Mouse (Mus musculus) embryonic facial prominence, embryonic 13.5 days (tissue): ENCODE data around the gene Tdrd7. TPM values are rescaled to one million over a fixed set of nuclear protein-coding genes. Genes with fewer than 3 reads are reported as not detected.

Source experiments
- ATAC-seq: fragments of 200-750 bp; cut with Nextera tagmentation; 2 replicates; pipeline ENCODE4 v1.8.0; 2017; ENCODE audit warnings: low read depth; ENCODE audit not compliant: insufficient number of reproducible peaks, insufficient read depth, low FRiP score, low TSS enrichment
- H3K27ac ChIP-seq: fragments of 300-500 bp; sonication (generic); 2 replicates; pipeline ENCODE4 v1.5.1; 2015; ENCODE audit warnings: moderate library complexity, mild to moderate bottlenecking, inconsistent platforms
- H3K27me3 ChIP-seq: fragments of 300-500 bp; sonication (generic); 2 replicates; pipeline ENCODE4 v1.6.1; 2015; ENCODE audit warnings: mild to moderate bottlenecking, inconsistent platforms
- H3K36me3 ChIP-seq: fragments of 300-500 bp; sonication (generic); 2 replicates; pipeline ENCODE4 v1.6.1; 2015; ENCODE audit warnings: mild to moderate bottlenecking, inconsistent platforms
- H3K4me1 ChIP-seq: fragments of 300-500 bp; sonication (generic); 2 replicates; pipeline ENCODE4 v1.6.1; 2015; ENCODE audit warnings: inconsistent platforms
- H3K4me2 ChIP-seq: fragments of 300-500 bp; sonication (generic); 2 replicates; pipeline ENCODE4 v1.6.1; 2015; ENCODE audit warnings: moderate library complexity, mild to moderate bottlenecking, inconsistent platforms
- H3K4me3 ChIP-seq: fragments of 300-500 bp; sonication (generic); 2 replicates; pipeline ENCODE4 v1.5.1; 2015; ENCODE audit warnings: mild to moderate bottlenecking, inconsistent platforms
- H3K9ac ChIP-seq: fragments of 300-500 bp; sonication (generic); 2 replicates; pipeline ENCODE4 v1.6.1; 2015; ENCODE audit warnings: mild to moderate bottlenecking, inconsistent platforms
- H3K9me3 ChIP-seq: fragments of 300-500 bp; sonication (generic); 2 replicates; pipeline ENCODE4 v1.6.1; 2016; ENCODE audit warnings: inconsistent platforms
- WGBS: fragments of 180-500 bp; shearing (Covaris S2); methylation state at CpG from one replicate; pipeline ENCODE4 v1.1.7; 2015; ENCODE audit warnings: mixed read lengths; 5-methylcytosine and 5-hydroxymethylcytosine counted together
- polyA plus RNA-seq: library from polyadenylated mRNA; unstranded; fragments of >200 nt; fragmentation: Nextera tagmentation; extraction: Ambion mirVana; gene quantifications from 2 replicates; pipeline ENCODE4 v1.2.1, GENCODE M21; 2015

The Tdrd7 gene
- polyA plus RNA-seq, 1 experiment from 2014 or later, result 9.4 TPM

DNA sequence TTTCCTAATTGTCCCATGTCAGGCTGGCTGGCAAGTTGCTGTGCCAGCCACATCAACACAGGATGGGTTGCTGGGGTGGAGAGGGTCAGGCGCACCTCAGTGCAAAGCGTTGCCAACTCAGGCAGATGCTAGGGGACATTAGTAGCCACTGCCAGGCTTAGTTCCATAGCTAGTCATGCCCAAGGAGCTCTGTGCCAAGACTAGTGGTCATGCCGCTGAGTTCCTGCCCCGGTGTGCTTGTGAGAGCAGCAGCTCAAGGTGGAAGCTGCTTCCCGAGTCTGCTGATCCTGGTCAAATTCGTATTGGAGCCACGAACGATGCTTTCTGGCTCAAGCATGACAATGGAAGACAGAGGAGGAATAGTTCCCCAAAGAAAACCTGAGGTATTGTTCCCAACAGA, 9.0 kb upstream of the Tdrd7 start:
- 0 out of 2 replicates have a peak, but pooled peaks cover 3% of the 10 kb centered on the region for H3K9me3 ChIP-seq
- H3K4me3 ChIP-seq, result no peak overlapping the region
- 90% methylated on average over 8 of the region's 8 CpGs for WGBS
- no peaks in the 10 kb centered on the region for H3K27me3 ChIP-seq
- no peaks in the 10 kb centered on the region for H3K4me1 ChIP-seq
- H3K36me3 ChIP-seq, result no peaks in the 10 kb centered on the region
- H3K4me2 ChIP-seq, result no peak overlapping the region
- no peak for ATAC-seq
- no peak overlapping the region for H3K9ac ChIP-seq
- H3K27ac ChIP-seq, result no peak overlapping the region

GRCm38 (mm10) chr4:45956706-45957105, 8.4 kb upstream of the Tdrd7 start:
- no peak overlapping the region for H3K4me3 ChIP-seq
- no peak overlapping the region for H3K4me2 ChIP-seq
- 0 out of 2 replicates have a peak, but pooled peaks cover 3% of the 10 kb centered on the region for H3K9me3 ChIP-seq
- H3K27me3 ChIP-seq, result no peaks in the 10 kb centered on the region
- no peak for ATAC-seq
- H3K4me1 ChIP-seq, result no peaks in the 10 kb centered on the region
- H3K36me3 ChIP-seq, result no peaks in the 10 kb centered on the region
- H3K27ac ChIP-seq, result no peak overlapping the region
- WGBS, result 93% methylated on average over 4 of the region's 4 CpGs
- no peak overlapping the region for H3K9ac ChIP-seq

GRCm38 (mm10) chr4:45965737-45966447, 758 bp downstream of the Tdrd7 start:
- no peak for ATAC-seq
- no peaks in the 10 kb centered on the region for H3K36me3 ChIP-seq
- no peak overlapping the region for H3K9ac ChIP-seq
- H3K9me3 ChIP-seq, result no peaks in the 10 kb centered on the region
- no peak overlapping the region for H3K27ac ChIP-seq
- no peak overlapping the region for H3K4me3 ChIP-seq
- 27% methylated on average over 13 of the region's 13 CpGs for WGBS
- peaks cover 25% of the 10 kb centered on the region for H3K27me3 ChIP-seq
- H3K4me2 ChIP-seq, result no peak overlapping the region
- H3K4me1 ChIP-seq, result 0 out of 2 replicates have a peak, but pooled peaks cover 6% of the 10 kb centered on the region

GRCm38 (mm10) chr4:45966716-45967115, 1.6 kb downstream of the Tdrd7 start:
- Histone ChIP-seq H3K9ac (no peak overlapping the region), H3K27ac (no peak overlapping the region), H3K4me1 (0 out of 2 replicates have a peak, but pooled peaks cover 6% of the 10 kb centered on the region), H3K9me3 (no peaks in the 10 kb centered on the region), H3K4me3 (no peak overlapping the region), H3K4me2 (no peak overlapping the region), H3K27me3 (peaks cover 28% of the 10 kb centered on the region), H3K36me3 (no peaks in the 10 kb centered on the region)
- WGBS, result 17% methylated on average over 6 of the region's 6 CpGs
- ATAC-seq, result no peak

DNA sequence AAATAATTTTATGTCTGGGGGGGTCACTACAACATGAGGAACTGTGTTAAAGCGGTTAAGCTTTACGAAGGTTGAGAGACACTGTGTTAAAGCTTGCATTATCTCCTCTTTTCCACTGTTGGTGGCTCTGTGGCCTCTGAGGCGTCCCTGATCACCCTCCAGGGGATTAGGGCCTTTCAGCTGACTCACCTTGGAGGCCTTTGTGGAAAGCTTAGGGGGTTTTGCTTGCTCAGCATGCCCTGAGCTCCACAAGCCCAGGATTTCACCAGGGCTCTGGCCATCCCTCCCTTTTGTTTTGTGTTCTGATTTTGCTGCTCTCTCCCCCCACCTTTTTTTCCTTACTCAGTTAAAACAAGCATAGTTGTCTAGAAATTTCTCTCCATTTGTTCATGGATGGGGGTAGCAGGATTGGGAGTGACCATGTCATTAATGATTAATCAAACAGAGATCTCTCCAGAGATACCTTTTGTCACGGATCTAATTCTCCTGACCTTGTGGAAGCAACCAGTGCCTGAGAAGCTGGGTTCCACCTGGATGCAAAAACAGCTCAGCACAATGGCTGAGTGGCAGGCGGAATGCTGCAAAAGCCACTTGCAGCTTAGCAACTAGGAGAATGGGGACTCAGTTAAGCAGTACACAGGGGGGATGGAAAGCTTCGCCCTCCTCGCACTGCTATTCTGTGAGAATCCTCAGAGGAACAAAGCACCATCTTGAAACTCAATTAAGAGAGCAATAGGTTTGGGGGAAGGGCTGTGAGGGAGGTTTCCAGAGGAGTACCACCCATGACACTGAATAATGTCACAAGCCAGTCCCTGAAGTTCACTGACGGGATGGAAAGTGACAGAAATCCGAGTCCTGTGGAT, 2.6 kb downstream of the Tdrd7 start:
- no peak for ATAC-seq
- Histone ChIP-seq H3K4me2 (no peak overlapping the region), H3K4me3 (no peak overlapping the region), H3K27me3 (peaks cover 35% of the 10 kb centered on the region), H3K36me3 (no peaks in the 10 kb centered on the region), H3K4me1 (peaks cover 8% of the 10 kb centered on the region; the same call in 1 of the 2 replicates), H3K9me3 (no peaks in the 10 kb centered on the region), H3K9ac (no peak overlapping the region), H3K27ac (no peak overlapping the region)
- WGBS, result 40% methylated on average over 9 of the region's 9 CpGs

DNA sequence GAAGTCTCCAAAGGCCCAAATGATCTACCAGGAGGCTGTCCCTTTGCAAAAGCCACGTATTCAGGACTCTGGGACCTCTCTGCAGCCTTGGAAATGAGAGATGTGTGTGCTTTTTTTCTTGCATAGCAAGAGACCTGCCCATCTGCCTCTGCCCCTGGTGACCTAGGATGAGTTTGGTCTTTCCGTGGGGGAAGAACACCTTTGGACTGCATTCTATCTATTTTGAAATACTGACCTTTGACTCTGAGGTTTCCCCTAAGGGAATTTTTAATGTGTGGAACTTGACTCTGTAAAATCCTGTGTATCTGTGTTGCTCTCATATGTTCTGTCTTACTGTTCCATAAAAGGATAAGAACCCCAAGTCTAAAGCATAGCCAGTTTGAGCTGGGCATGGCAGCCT, 3.9 kb downstream of the Tdrd7 start:
- Histone ChIP-seq H3K4me3 (no peak overlapping the region), H3K9me3 (no peaks in the 10 kb centered on the region), H3K9ac (no peak overlapping the region), H3K27me3 (peaks cover 46% of the 10 kb centered on the region), H3K4me2 (no peak overlapping the region), H3K36me3 (no peaks in the 10 kb centered on the region), H3K4me1 (peaks cover 17% of the 10 kb centered on the region; the same call in 1 of the 2 replicates), H3K27ac (no peak overlapping the region)
- ATAC-seq, result no peak
- 39% methylated on average over 2 of the region's 2 CpGs for WGBS

DNA sequence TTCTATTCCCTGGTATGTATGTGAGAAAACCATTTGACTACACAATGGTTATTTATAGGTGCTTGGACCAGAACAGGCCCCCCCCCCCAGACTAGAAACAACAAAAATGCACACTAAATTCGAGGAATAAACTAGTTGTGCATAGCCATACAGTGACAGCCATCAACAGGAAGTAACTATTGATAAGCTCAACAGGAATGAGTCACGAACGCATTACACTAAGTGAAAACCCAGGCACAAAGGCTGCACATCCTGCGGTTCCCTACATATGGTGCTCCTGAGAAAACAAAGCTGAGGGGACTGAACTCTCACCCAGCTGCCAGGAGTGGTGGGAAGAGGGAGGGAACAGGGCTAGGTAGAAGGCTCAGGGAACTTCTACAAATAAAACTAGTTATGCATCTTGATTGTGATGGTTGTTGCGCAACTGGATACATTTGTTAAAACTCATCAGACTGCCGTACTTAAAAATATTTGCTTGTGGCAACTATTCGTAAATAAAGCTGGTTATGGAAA, 5.0 kb downstream of the Tdrd7 start:
- Histone ChIP-seq H3K27ac (no peak overlapping the region), H3K4me3 (no peak overlapping the region), H3K4me2 (no peak overlapping the region), H3K9ac (no peak overlapping the region), H3K36me3 (no peaks in the 10 kb centered on the region), H3K27me3 (peaks cover 56% of the 10 kb centered on the region), H3K9me3 (no peaks in the 10 kb centered on the region), H3K4me1 (peaks cover 17% of the 10 kb centered on the region; the same call in 1 of the 2 replicates)
- ATAC-seq, result no peak
- 65% methylated on average over 7 of the region's 7 CpGs for WGBS

DNA sequence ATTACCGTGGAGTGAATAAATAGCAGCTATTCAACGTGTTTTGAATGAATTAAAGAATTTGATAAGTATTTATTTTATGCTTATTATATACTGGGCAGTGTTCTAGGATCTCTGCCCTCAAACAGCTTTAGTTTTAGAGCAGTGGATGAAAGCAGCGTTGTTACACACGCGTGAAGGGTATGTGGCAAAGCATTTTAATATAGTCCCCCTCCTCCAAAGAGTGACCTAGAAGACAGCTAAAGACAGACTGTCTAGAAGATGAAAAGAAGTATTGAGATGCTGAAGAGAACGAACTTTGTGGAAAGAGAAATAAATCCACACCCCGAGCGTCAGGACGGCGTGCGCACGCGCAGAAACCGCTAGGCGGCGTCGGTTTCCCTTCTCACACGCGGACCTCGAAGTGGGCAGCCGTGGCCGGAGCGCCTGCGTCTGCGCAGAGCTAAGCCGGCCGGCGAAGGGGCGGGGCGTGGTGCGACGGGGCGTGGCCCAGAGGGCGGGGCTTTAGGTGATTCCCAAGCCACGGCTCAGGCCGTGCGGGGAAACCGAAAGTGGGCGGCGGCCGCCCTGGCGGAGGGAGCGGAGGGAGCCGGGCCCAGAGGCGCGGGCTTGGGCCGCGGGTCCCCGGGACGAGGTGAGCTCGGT, 6.8 kb downstream of the Tdrd7 start:
- Histone ChIP-seq H3K9me3 (no peaks in the 10 kb centered on the region), H3K4me1 (peaks cover 11% of the 10 kb centered on the region; the same call in 1 of the 2 replicates), H3K27ac (no peak overlapping the region), H3K9ac (peak overlapping the region; percentile 81), H3K4me3 (peak overlapping the region; percentile 88), H3K27me3 (peaks cover 55% of the 10 kb centered on the region), H3K4me2 (peak overlapping the region; percentile 98), H3K36me3 (no peaks in the 10 kb centered on the region)
- peak; percentile 95 for ATAC-seq
- WGBS, result 3% methylated on average over 50 of the region's 51 CpGs

GRCm38 (mm10) chr4:45972448-45972854, 7.3 kb downstream of the Tdrd7 start:
- under 1% methylated on average over 53 of the region's 53 CpGs for WGBS
- no peak overlapping the region for H3K27ac ChIP-seq
- peaks cover 55% of the 10 kb centered on the region for H3K27me3 ChIP-seq
- H3K9ac ChIP-seq, result peak overlapping the region; percentile 81
- H3K36me3 ChIP-seq, result no peaks in the 10 kb centered on the region
- H3K9me3 ChIP-seq, result no peaks in the 10 kb centered on the region
- peak; percentile 76; the same call in 1 of the 2 replicates for ATAC-seq
- H3K4me3 ChIP-seq, result peak overlapping the region; percentile 88
- peaks cover 11% of the 10 kb centered on the region; the same call in 1 of the 2 replicates for H3K4me1 ChIP-seq
- peak overlapping the region; percentile 98 for H3K4me2 ChIP-seq

GRCm38 (mm10) chr4:45972951-45973350, 7.8 kb downstream of the Tdrd7 start:
- ATAC-seq, result no peak
- Histone ChIP-seq H3K4me3 (peak overlapping the region; percentile 88), H3K27me3 (peaks cover 53% of the 10 kb centered on the region), H3K9ac (peak overlapping the region; percentile 81), H3K36me3 (no peaks in the 10 kb centered on the region), H3K4me1 (peaks cover 11% of the 10 kb centered on the region; the same call in 1 of the 2 replicates), H3K4me2 (peak overlapping the region; percentile 98), H3K9me3 (no peaks in the 10 kb centered on the region), H3K27ac (no peak overlapping the region)
- WGBS, result 23% methylated on average over 9 of the region's 9 CpGs
